Mouse (Mus musculus) cerebellum, adult 2 months (tissue): Measurements from ENCODE around the gene Shc1.
A peak's percentile ranks its signal among the peaks of the same experiment; 100 is the strongest.

ENCODE experiments used
- CTCF ChIP-seq: fragments of 200-500 bp; IDR thresholded peaks from 2 replicates; pipeline ENCODE4 v1.5.1; 2011; ENCODE audit warnings: low read depth, mild to moderate bottlenecking, control low read depth, low read length, moderate library complexity, borderline replicate concordance; ENCODE audit not compliant: insufficient read depth
- POLR2A ChIP-seq: fragments of 200-500 bp; IDR thresholded peaks from 2 replicates; pipeline ENCODE4 v1.6.1; 2011; ENCODE audit warnings: low read length, control low read depth, borderline replicate concordance; ENCODE audit not compliant: insufficient read depth

DNA sequence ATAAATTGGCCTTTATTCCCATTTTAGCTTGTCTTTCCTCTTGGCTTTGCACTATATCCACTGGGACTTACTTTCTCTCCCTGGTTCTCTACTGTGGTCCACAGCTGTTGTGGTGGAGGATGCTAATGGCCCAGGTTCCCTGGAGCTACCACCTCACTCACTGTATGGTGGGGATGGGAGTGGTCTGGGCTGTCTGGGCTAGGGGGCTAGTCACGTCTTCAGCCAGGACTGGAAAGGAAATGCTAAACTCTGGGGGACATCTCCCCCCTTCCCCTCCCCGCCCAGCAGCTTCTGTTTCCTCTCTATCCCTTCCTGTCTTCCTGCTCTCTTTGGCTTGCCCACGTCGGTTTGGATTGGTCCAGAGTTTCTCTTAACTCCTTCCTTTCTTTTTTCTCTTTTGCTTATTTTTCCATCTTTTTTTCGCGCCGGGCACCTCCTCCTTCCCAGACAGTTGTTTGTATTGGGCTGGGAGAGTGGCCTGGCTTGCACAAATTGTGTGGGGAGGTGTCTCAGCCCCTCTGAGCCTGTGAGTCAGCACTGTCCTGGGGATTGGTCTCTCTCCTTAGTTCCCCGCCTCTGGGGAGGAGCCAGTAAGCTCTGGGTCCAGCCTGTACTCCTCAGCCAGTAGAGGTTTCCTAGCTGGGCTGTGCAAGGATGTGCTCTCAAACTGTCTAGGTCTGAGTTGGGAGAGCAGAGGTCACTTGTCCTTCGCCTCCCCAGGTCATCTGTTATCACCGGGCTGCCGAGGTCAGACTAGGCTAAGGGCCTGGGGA lies 2.9 kb downstream of the Shc1 start:
- TF ChIP-seq CTCF = no peak
- peak; percentile 34; the same call in 1 of the 2 replicates for TF ChIP-seq POLR2A
